Mouse (Mus musculus): ENCODE measurements at regions not wholly inside any gene's neighbourhood (a gene's known extent, or its start where the extent isn't known, plus 50 kb on each side); places are given as distances from the start of the nearest gene placed in this dataset.
A peak's percentile ranks its signal among the peaks of the same experiment; 100 is the strongest.

DNA sequence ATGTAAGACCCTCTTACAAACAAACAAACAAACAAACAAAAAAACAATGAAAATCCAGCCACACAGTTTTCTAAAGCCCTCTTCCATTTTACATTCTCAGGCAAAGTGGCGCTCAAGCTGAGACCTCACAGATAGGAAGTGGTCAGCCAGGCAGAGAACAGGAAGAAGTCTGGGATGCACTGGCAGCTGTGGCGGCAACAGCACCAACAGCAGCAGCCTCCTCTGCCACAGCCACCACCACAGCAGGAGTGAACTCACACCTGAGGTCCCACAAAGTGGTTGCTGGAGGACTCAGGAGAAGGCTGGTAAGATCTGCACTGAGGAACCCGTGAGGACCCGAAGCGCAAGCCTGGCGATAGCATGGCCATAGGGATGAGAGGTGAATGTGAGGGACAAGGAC is 156.3 kb downstream of the Grm4 start:
- H3K4me3 ChIP-seq: no peak overlapping the region
- ATAC-seq (ENCODE audit: borderline replicate concordance, extremely low read depth, low FRiP score, low TSS enrichment): no peak

GRCm38 (mm10) chr17:27364338-27364737 is 156.9 kb downstream of the Grm4 start:
- no peaks in the 10 kb centered on the region for H3K27me3 ChIP-seq
- H3K9ac ChIP-seq: no peak overlapping the region
- 83% methylated on average over 7 of the region's 7 CpGs for WGBS
- no peaks in the 10 kb centered on the region for H3K36me3 ChIP-seq
- H3K27ac ChIP-seq: no peak overlapping the region
- ATAC-seq (ENCODE audit: borderline replicate concordance, extremely low read depth, low FRiP score, low TSS enrichment): no peak
- no peaks in the 10 kb centered on the region for H3K4me1 ChIP-seq
- no peaks in the 10 kb centered on the region for H3K9me3 ChIP-seq
- H3K4me3 ChIP-seq: no peak overlapping the region
- no peak overlapping the region for H3K4me2 ChIP-seq

More for the DNA sequence above, 156.3 kb downstream of the Grm4 start:
- Histone ChIP-seq H3K27me3 (no peaks in the 10 kb centered on the region), H3K9me3 (no peaks in the 10 kb centered on the region), H3K27ac (no peak overlapping the region), H3K4me2 (no peak overlapping the region), H3K9ac (no peak overlapping the region), H3K4me1 (no peaks in the 10 kb centered on the region), H3K36me3 (no peaks in the 10 kb centered on the region)
- whole genome bisulfite sequencing: 90% methylated on average over 6 of the region's 6 CpGs

- Histone ChIP-seq H3K4me2 (no peak overlapping the region), H3K36me3 (no peaks in the 10 kb centered on the region), H3K9me3 (no peaks in the 10 kb centered on the region), H3K27me3 (no peaks in the 10 kb centered on the region), H3K27ac (no peak overlapping the region), H3K4me1 (no peaks in the 10 kb centered on the region), H3K4me3 (no peak overlapping the region), H3K9ac (no peak overlapping the region)
- WGBS: 69% methylated on average over 6 of the region's 6 CpGs
- ATAC-seq (ENCODE audit: borderline replicate concordance, extremely low read depth, low FRiP score, low TSS enrichment): no peak
Observed at GRCm38 (mm10) chr17:27363911-27364310, 157.3 kb downstream of the Grm4 start.

DNA sequence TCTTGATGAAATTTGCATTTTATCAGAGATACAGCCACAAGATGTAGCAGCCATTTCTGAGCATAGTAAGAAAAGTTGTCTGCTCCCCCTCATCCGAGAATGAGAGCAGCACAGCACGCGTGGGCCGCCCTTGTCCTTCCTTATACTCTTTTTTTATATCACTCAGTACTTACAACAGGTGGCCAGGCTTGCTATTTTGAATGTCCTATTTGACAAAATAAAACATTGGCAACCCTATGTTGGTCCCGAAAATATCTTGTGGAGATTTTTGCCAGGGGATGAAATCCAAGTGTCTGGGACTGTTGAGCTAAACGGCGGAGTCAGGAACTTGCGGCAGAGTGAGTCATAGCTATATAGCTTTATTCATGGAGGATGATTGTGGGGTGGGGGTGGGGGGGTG is 158.0 kb upstream of the Lemd2 start:
- Histone ChIP-seq H3K4me2 (no peak overlapping the region), H3K36me3 (no peaks in the 10 kb centered on the region), H3K4me3 (no peak overlapping the region), H3K27me3 (no peaks in the 10 kb centered on the region), H3K4me1 (no peaks in the 10 kb centered on the region), H3K9ac (no peak overlapping the region), H3K27ac (no peak overlapping the region), H3K9me3 (no peaks in the 10 kb centered on the region)
- ATAC-seq (ENCODE audit: borderline replicate concordance, extremely low read depth, low FRiP score, low TSS enrichment): no peak
- WGBS: 88% methylated on average over 8 of the region's 8 CpGs

- Histone ChIP-seq H3K36me3 (no peaks in the 10 kb centered on the region), H3K4me3 (no peak overlapping the region), H3K4me1 (no peaks in the 10 kb centered on the region), H3K27me3 (no peaks in the 10 kb centered on the region), H3K4me2 (no peak overlapping the region), H3K9ac (no peak overlapping the region), H3K9me3 (no peaks in the 10 kb centered on the region), H3K27ac (no peak overlapping the region)
- WGBS: 72% methylated on average over 2 of the region's 2 CpGs
- ATAC-seq (ENCODE audit: borderline replicate concordance, extremely low read depth, low FRiP score, low TSS enrichment): no peak
Observed at GRCm38 (mm10) chr17:27361362-27361761, 157.1 kb upstream of the Lemd2 start.

- no peak overlapping the region for H3K9ac ChIP-seq
- no peak overlapping the region for H3K4me3 ChIP-seq
- H3K4me1 ChIP-seq: no peaks in the 10 kb centered on the region
- 76% methylated on average over 3 of the region's 3 CpGs for WGBS
- H3K36me3 ChIP-seq: no peaks in the 10 kb centered on the region
- H3K27me3 ChIP-seq: no peaks in the 10 kb centered on the region
- no peak overlapping the region for H3K4me2 ChIP-seq
- H3K27ac ChIP-seq: no peak overlapping the region
- H3K9me3 ChIP-seq: no peaks in the 10 kb centered on the region
- no peak for ATAC-seq (ENCODE audit: borderline replicate concordance, extremely low read depth, low FRiP score, low TSS enrichment)
Observed at GRCm38 (mm10) chr17:27356862-27357261, 152.6 kb upstream of the Lemd2 start.

- Histone ChIP-seq H3K4me3 (no peak overlapping the region), H3K27me3 (no peaks in the 10 kb centered on the region), H3K4me1 (no peaks in the 10 kb centered on the region), H3K9me3 (no peaks in the 10 kb centered on the region), H3K27ac (no peak overlapping the region), H3K36me3 (no peaks in the 10 kb centered on the region), H3K9ac (no peak overlapping the region), H3K4me2 (no peak overlapping the region)
- ATAC-seq (ENCODE audit: borderline replicate concordance, extremely low read depth, low FRiP score, low TSS enrichment): no peak
- WGBS: 92% methylated on average over 9 of the region's 9 CpGs
Observed at GRCm38 (mm10) chr17:27355717-27356116, 151.4 kb upstream of the Lemd2 start.

DNA sequence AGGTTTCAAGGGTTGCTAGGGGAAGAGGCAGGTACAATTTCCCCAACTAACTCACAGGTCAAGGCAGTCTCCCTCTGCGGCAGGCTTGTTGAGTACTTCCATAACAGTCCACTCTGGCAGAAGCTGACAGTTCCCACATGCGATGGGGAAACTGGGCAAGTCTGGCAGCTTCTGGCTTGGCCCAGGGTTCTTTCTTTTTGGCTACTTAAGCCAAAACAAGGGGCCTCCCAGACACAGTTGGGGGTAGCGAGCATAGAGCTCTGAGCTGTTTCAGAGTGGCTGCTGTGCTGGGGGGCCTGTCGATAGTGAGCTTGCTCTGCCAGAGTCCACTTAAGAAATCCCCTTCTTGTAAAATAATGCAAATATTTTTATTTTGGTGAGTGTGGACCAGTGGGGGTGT is 150.8 kb upstream of the Lemd2 start:
- Histone ChIP-seq H3K27me3 (no peaks in the 10 kb centered on the region), H3K4me2 (no peak overlapping the region), H3K4me3 (no peak overlapping the region), H3K9ac (no peak overlapping the region), H3K27ac (no peak overlapping the region), H3K9me3 (no peaks in the 10 kb centered on the region), H3K36me3 (no peaks in the 10 kb centered on the region), H3K4me1 (no peaks in the 10 kb centered on the region)
- no peak for ATAC-seq (ENCODE audit: borderline replicate concordance, extremely low read depth, low FRiP score, low TSS enrichment)
- 88% methylated on average over 4 of the region's 4 CpGs for WGBS

DNA sequence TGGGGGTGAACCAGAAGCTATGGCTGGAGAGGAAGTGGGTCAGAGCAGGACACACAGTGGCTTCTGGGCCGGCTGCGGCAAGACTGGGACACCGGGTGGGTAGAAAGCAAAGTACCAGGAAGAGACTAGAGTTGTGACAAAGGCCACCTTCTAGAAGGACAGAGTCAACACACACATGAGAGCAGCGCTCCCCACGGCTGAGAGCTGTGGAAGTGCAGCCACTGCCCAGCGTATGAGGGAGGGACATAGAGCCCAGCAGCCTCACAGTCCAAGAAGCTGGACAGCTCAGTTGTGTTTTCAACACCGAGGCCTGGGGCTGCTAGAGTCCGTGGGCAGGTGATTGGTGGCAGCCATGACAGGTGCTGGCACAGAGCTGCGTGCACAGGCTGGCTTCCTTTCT is 145.6 kb upstream of the Lemd2 start:
- H3K9me3 ChIP-seq: no peaks in the 10 kb centered on the region
- H3K27ac ChIP-seq: no peak overlapping the region
- no peaks in the 10 kb centered on the region for H3K27me3 ChIP-seq
- no peaks in the 10 kb centered on the region for H3K4me1 ChIP-seq
- WGBS: 77% methylated on average over 9 of the region's 9 CpGs
- no peak overlapping the region for H3K4me3 ChIP-seq
- no peak overlapping the region for H3K9ac ChIP-seq
- ATAC-seq (ENCODE audit: borderline replicate concordance, extremely low read depth, low FRiP score, low TSS enrichment): no peak
- no peaks in the 10 kb centered on the region for H3K36me3 ChIP-seq
- H3K4me2 ChIP-seq: no peak overlapping the region

DNA sequence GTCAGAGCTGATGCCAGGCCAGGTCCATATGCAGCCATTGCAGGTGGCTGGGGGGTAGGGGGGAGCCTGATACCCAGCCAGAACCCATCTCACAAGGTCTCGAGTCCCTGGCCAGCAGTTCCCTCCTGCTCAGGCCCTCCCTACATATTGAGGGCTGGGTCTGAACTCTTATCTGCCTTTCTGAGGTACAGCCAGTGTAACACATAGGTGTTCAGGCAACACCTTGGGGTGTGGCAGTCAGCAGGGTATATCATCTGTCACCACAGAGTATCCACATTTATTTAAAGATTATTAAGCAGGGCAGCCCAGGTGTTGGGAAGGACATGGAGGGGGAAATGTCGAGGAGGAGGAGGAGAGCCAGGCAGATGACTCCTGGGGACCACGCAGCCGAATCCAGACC is 145.2 kb upstream of the Lemd2 start:
- H3K4me2 ChIP-seq: no peak overlapping the region
- ATAC-seq (ENCODE audit: borderline replicate concordance, extremely low read depth, low FRiP score, low TSS enrichment): no peak
- no peaks in the 10 kb centered on the region for H3K4me1 ChIP-seq
- H3K9ac ChIP-seq: no peak overlapping the region
- WGBS: 77% methylated on average over 4 of the region's 4 CpGs
- H3K27ac ChIP-seq: no peak overlapping the region
- H3K4me3 ChIP-seq: no peak overlapping the region
- H3K9me3 ChIP-seq: no peaks in the 10 kb centered on the region
- H3K27me3 ChIP-seq: no peaks in the 10 kb centered on the region
- H3K36me3 ChIP-seq: no peaks in the 10 kb centered on the region

DNA sequence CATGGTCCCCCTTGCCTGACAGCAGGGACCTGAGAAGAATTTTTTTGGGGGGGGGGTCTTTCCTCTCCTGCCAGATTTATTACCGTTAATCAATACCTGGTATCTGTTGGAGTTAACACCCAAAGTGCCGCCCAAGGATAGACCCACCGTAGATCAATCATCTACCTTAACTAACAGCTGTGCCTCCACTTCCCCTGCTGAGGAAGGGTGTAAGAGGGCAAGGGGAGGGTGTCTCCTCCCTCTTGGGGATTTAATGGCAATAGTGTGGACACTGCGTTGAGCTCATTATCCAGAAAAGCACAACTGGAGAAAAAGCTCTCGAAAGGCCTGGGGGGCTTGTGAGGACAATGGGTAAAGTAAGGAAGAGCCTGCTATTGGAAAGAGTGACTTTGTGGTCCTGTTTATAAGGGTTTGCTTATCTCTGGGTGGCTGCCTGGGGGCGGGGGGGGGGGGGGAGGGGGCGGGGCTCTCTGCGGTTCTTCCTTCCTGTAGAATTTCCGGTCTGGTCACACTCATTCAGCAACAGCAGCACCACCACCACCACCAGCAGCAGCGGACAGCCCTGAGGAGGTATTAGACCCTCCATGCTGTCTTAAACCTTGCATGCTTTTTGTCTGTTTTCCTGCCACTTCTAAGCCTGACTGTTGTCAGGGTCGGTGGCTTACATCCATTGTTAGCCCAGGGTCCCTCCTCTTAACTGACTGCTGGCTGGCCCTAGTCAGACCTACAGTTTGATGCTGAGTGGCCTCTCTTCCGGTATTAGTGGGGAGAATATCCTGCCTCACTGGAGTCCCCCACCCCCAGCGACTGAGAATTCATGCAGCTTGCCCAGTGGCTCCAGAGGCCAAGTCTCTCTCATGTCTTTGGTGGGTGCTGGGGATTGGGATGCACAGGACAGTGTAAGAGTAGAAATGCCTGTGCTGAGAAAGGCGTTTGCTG is 138.0 kb upstream of the Lemd2 start:
- no peaks in the 10 kb centered on the region for H3K36me3 ChIP-seq
- peak overlapping the region; percentile 37 for H3K27ac ChIP-seq
- peaks cover 8% of the 10 kb centered on the region for H3K4me1 ChIP-seq
- H3K9me3 ChIP-seq: no peaks in the 10 kb centered on the region
- no peaks in the 10 kb centered on the region for H3K27me3 ChIP-seq
- peak overlapping the region; percentile 13; the same call in 1 of the 2 replicates for H3K4me2 ChIP-seq
- 43% methylated on average over 13 of the region's 14 CpGs for WGBS
- H3K9ac ChIP-seq: no peak overlapping the region
- no peak; the same call in 1 of the 2 replicates for ATAC-seq (ENCODE audit: borderline replicate concordance, extremely low read depth, low FRiP score, low TSS enrichment)
- no peak overlapping the region for H3K4me3 ChIP-seq

- Histone ChIP-seq H3K36me3 (no peaks in the 10 kb centered on the region), H3K9me3 (no peaks in the 10 kb centered on the region), H3K4me2 (no peak overlapping the region), H3K4me1 (peaks cover 23% of the 10 kb centered on the region), H3K27me3 (no peaks in the 10 kb centered on the region), H3K9ac (no peak overlapping the region), H3K27ac (no peak overlapping the region), H3K4me3 (no peak overlapping the region)
- WGBS: 43% methylated on average over 3 of the region's 3 CpGs
- no peak for ATAC-seq (ENCODE audit: borderline replicate concordance, extremely low read depth, low FRiP score, low TSS enrichment)
Observed at GRCm38 (mm10) chr17:27339823-27340222, 135.6 kb upstream of the Lemd2 start.
